Mouse (Mus musculus) stomach, postnatal 0 days (tissue): ENCODE measurements at regions not wholly inside any gene's neighbourhood (a gene's known extent, or its start where the extent isn't known, plus 50 kb on each side); places are given as distances from the start of the nearest gene placed in this dataset.

Experiments
- CTCF ChIP-seq: IDR thresholded peaks from 2 replicates; pipeline ENCODE4 v1.5.1; 2016; ENCODE audit warnings: antibody characterized with exemption, low read depth, mild to moderate bottlenecking, moderate library complexity
- EP300 ChIP-seq: optimal IDR thresholded peaks from 2 replicates; pipeline ENCODE3; 2016; ENCODE audit warnings: antibody characterized with exemption

DNA sequence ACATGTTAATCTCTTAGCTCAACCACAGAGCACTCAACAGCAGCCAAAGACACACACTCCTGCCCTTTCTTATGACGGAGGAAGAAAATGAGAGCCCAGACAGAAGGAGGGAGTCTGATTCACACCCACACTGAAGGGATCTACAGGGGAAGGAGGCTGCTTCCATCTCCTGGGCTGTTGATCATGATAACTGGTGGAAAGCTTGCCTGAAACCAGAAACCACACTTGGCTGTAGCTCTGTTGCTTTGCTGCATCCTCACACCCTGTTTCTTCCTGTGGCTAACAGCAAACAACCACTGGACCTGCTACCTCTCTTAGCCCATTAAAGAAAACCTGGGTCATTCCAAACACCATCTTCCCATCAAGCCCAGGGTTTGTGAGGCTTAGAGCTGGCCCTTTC, 257.2 kb upstream of the Runx1 start:
- TF ChIP-seq CTCF: no peak
- TF ChIP-seq EP300: no peak
